Mouse (Mus musculus): ENCODE data around the gene Extl1. TPM values are rescaled to one million over a fixed set of nuclear protein-coding genes. Genes with fewer than 3 reads are reported as not detected.
A peak's percentile ranks its signal among the peaks of the same experiment; 100 is the strongest.

Extl1 gene
- polyA plus RNA-seq, 1 experiment: 22.4 TPM

GRCm38 (mm10) chr4:134372294-134372747 is 11.3 kb downstream of the Extl1 start:
- Histone ChIP-seq H3ac (ENCODE audit: control insufficient read depth, insufficient read length) (peak overlapping the region; percentile 54), H3K4me3 (peak overlapping the region; percentile 68), H3K79me2 (ENCODE audit: control insufficient read depth, insufficient read depth) (no peaks in the 10 kb centered on the region), H3K36me3 (ENCODE audit: control insufficient read depth, insufficient read depth) (no peaks in the 10 kb centered on the region), H3K4me2 (ENCODE audit: low read depth) (peak overlapping the region; percentile 95), H3K27me3 (ENCODE audit: control insufficient read depth, insufficient read depth, insufficient read length) (peaks cover 15% of the 10 kb centered on the region)
- peak; percentile 80 for TF ChIP-seq POLR2AphosphoS2 (IDR thresholded peaks at IDR 0.05; ENCODE audit: insufficient read length, low read depth)
- TF ChIP-seq E2F4 (IDR thresholded peaks at IDR 0.05; ENCODE audit: insufficient read depth): no peak
- TF ChIP-seq POLR2A (IDR thresholded peaks at IDR 0.05; ENCODE audit: insufficient read length, low read depth): peak; percentile 82
- no peak for TF ChIP-seq SRF (IDR thresholded peaks at IDR 0.05; ENCODE audit: control insufficient read depth, insufficient read length, low read depth)

GRCm38 (mm10) chr4:134371316-134371855 is 12.3 kb downstream of the Extl1 start:
- peak overlapping the region; percentile 68 for H3K4me3 ChIP-seq
- H3K79me2 ChIP-seq (ENCODE audit: control insufficient read depth, insufficient read depth): no peaks in the 10 kb centered on the region
- H3K4me2 ChIP-seq (ENCODE audit: low read depth): peak overlapping the region; percentile 95
- no peaks in the 10 kb centered on the region for H3K36me3 ChIP-seq (ENCODE audit: control insufficient read depth, insufficient read depth)
- TF ChIP-seq TCF12 (IDR thresholded peaks at IDR 0.05; ENCODE audit: insufficient read depth, poor library complexity, severe bottlenecking) (no peak), MYOD1 (IDR thresholded peaks at IDR 0.05; ENCODE audit: control insufficient read depth in 1 of 3, insufficient read length in 2 of 3, low read depth in 2 of 3) (no peak), POLR2AphosphoS2 (IDR thresholded peaks at IDR 0.05; ENCODE audit: insufficient read length, low read depth) (no peak), POLR2A (IDR thresholded peaks at IDR 0.05; ENCODE audit: insufficient read length, low read depth) (no peak), REST (IDR thresholded peaks at IDR 0.05; ENCODE audit: insufficient read depth, insufficient read length) (no peak), CEBPB (IDR thresholded peaks at IDR 0.05; ENCODE audit: insufficient read depth, poor library complexity, severe bottlenecking) (no peak), USF1 (IDR thresholded peaks at IDR 0.05; ENCODE audit: low read depth) (no peak), E2F4 (IDR thresholded peaks at IDR 0.05; ENCODE audit: insufficient read depth) (no peak), MAX (IDR thresholded peaks at IDR 0.05; ENCODE audit: low read depth) (no peak), SRF (IDR thresholded peaks at IDR 0.05; ENCODE audit: control insufficient read depth, insufficient read length, low read depth) (no peak), MYOG (IDR thresholded peaks at IDR 0.05; ENCODE audit: control insufficient read depth in 1 of 3, insufficient read depth in 1 of 3, insufficient read length in 2 of 3, low read depth in 2 of 3) (no peak)
- H3K27me3 ChIP-seq (ENCODE audit: control insufficient read depth, insufficient read depth, insufficient read length): peaks cover 15% of the 10 kb centered on the region
- H3ac ChIP-seq (ENCODE audit: control insufficient read depth, insufficient read length): peak overlapping the region; percentile 54

GRCm38 (mm10) chr4:134370649-134371221 is 12.9 kb downstream of the Extl1 start:
- Histone ChIP-seq H3K4me2 (ENCODE audit: low read depth) (peak overlapping the region; percentile 95), H3K36me3 (ENCODE audit: control insufficient read depth, insufficient read depth) (no peaks in the 10 kb centered on the region), H3K4me3 (peak overlapping the region; percentile 68), H3K27me3 (ENCODE audit: control insufficient read depth, insufficient read depth, insufficient read length) (peaks cover 15% of the 10 kb centered on the region), H3K79me2 (ENCODE audit: control insufficient read depth, insufficient read depth) (no peaks in the 10 kb centered on the region), H3ac (ENCODE audit: control insufficient read depth, insufficient read length) (peak overlapping the region; percentile 54)
- TF ChIP-seq MYOD1 (IDR thresholded peaks at IDR 0.05; ENCODE audit: control insufficient read depth in 1 of 3, insufficient read length in 2 of 3, low read depth in 2 of 3) (no peak), TCF3 (IDR thresholded peaks at IDR 0.05; ENCODE audit: insufficient read length, low read depth) (no peak), REST (IDR thresholded peaks at IDR 0.05; ENCODE audit: insufficient read depth, insufficient read length) (no peak), MYOG (IDR thresholded peaks at IDR 0.05; ENCODE audit: control insufficient read depth in 1 of 3, insufficient read depth in 1 of 3, insufficient read length in 2 of 3, low read depth in 2 of 3) (no peak), E2F4 (IDR thresholded peaks at IDR 0.05; ENCODE audit: insufficient read depth) (no peak), POLR2A (IDR thresholded peaks at IDR 0.05; ENCODE audit: insufficient read length, low read depth) (no peak), USF1 (IDR thresholded peaks at IDR 0.05; ENCODE audit: low read depth) (no peak), SRF (IDR thresholded peaks at IDR 0.05; ENCODE audit: control insufficient read depth, insufficient read length, low read depth) (no peak)

- Histone ChIP-seq H3K79me2 (ENCODE audit: control insufficient read depth, insufficient read depth) (no peaks in the 10 kb centered on the region), H3K36me3 (ENCODE audit: control insufficient read depth, insufficient read depth) (no peaks in the 10 kb centered on the region), H3K4me3 (no peak overlapping the region), H3K27me3 (ENCODE audit: control insufficient read depth, insufficient read depth, insufficient read length) (peaks cover 9% of the 10 kb centered on the region), H3K4me2 (ENCODE audit: low read depth) (no peak overlapping the region), H3ac (ENCODE audit: control insufficient read depth, insufficient read length) (no peak overlapping the region)
- no peak for TF ChIP-seq TCF12 (IDR thresholded peaks at IDR 0.05; ENCODE audit: insufficient read depth, poor library complexity, severe bottlenecking)
- no peak for TF ChIP-seq CEBPB (IDR thresholded peaks at IDR 0.05; ENCODE audit: insufficient read depth, poor library complexity, severe bottlenecking)
- TF ChIP-seq TCF3 (IDR thresholded peaks at IDR 0.05; ENCODE audit: insufficient read length, low read depth): no peak
- no peak for TF ChIP-seq SRF (IDR thresholded peaks at IDR 0.05; ENCODE audit: control insufficient read depth, insufficient read length, low read depth)
- no peak for TF ChIP-seq POLR2AphosphoS2 (IDR thresholded peaks at IDR 0.05; ENCODE audit: insufficient read length, low read depth)
Observed at GRCm38 (mm10) chr4:134365280-134365679, 18.4 kb downstream of the Extl1 start.

GRCm38 (mm10) chr4:134362586-134362985 is 21.1 kb downstream of the Extl1 start:
- H3K4me2 ChIP-seq (ENCODE audit: low read depth): no peak overlapping the region
- H3K4me3 ChIP-seq: no peak overlapping the region

More at GRCm38 (mm10) chr4:134362586-134362985, 21.1 kb downstream of the Extl1 start:
- Histone ChIP-seq H3K36me3 (ENCODE audit: control insufficient read depth, insufficient read depth) (no peaks in the 10 kb centered on the region), H3K27me3 (ENCODE audit: control insufficient read depth, insufficient read depth, insufficient read length) (peaks cover 13% of the 10 kb centered on the region), H3K79me2 (ENCODE audit: control insufficient read depth, insufficient read depth) (no peaks in the 10 kb centered on the region), H3ac (ENCODE audit: control insufficient read depth, insufficient read length) (no peak overlapping the region)
- TF ChIP-seq POLR2A (IDR thresholded peaks at IDR 0.05; ENCODE audit: insufficient read length, low read depth) (no peak), USF1 (IDR thresholded peaks at IDR 0.05; ENCODE audit: low read depth) (no peak), SRF (IDR thresholded peaks at IDR 0.05; ENCODE audit: control insufficient read depth, insufficient read length, low read depth) (no peak), TCF3 (IDR thresholded peaks at IDR 0.05; ENCODE audit: insufficient read length, low read depth) (no peak), MYOG (IDR thresholded peaks at IDR 0.05; ENCODE audit: control insufficient read depth in 1 of 3, insufficient read depth in 1 of 3, insufficient read length in 2 of 3, low read depth in 2 of 3) (no peak), MYOD1 (IDR thresholded peaks at IDR 0.05; ENCODE audit: control insufficient read depth in 1 of 3, insufficient read length in 2 of 3, low read depth in 2 of 3) (no peak)

Measured in myocyte (in vitro differentiated cells).